7 mouse cellular contexts compared by ENCODE assay signal in the genomic region with DNA sequence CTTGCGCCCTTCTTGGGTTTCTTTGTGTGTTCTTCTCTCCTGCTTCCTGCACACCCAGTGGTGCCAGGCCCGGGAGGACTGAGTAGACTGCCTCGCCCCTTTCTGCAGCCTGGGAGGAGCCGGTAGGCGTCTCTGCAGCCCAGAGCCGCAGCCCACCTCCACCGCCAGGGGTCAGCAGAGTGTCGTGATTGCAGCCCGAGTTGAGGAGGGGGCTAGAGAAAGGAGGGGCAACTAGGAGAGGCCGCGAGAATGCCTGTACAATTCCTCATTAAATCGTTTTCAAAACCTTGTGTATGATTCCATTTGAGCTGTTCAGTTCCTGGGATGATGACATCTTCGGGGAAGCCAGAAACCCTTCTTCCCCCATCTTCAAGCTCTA. TPM values are rescaled to one million over a fixed set of nuclear protein-coding genes. Genes with fewer than 3 reads are reported as not detected.
DNase-seq lines count a peak whose midpoint lies in the region; ATAC-seq lines count a peak whose summit lies in the region.

No protein-coding gene starts in this region.

- 2% methylated on average over 13 of the region's 13 CpGs for WGBS in midbrain, embryonic 10.5 days

- peak; percentile 98 for DNase-seq in embryo, embryonic 10.5 days (ENCODE audit: low spot score)
- DNase-seq in gastrocnemius, postnatal 14 days, result peak; percentile 92
- peak; percentile 89 to 90 for DNase-seq in left cerebral cortex, postnatal 36 days (ENCODE audit: low spot score in 2 of 2)
- DNase-seq in midbrain, embryonic 10.5 days (ENCODE audit: low spot score), result peak; percentile 98
- peak; percentile 99 for DNase-seq in right cerebral cortex, postnatal 4 days

- peak; percentile 63 for ATAC-seq in activated CD4-positive, CD25-positive, alpha-beta regulatory T cell, adult 4 months
- peak; percentile 73 for ATAC-seq in inflammation-experienced regulatory T-cells, adult 6 months

- H3K4me3 ChIP-seq in midbrain, embryonic 10.5 days, result peak overlapping the region; percentile 81

- no peaks in the 10 kb centered on the region for H3K9me3 ChIP-seq in midbrain, embryonic 10.5 days (replicated peaks)

- intact Hi-C loops in gastrocnemius, postnatal 14 days (cut with DNase I; ENCODE audit: low total_unique reads), result no loop called here
- intact Hi-C loops in left cerebral cortex, postnatal 36 days (cut with DNase I), result no loop called here

- H3K36me3 ChIP-seq in midbrain, embryonic 10.5 days, result 0 out of 2 replicates have a peak, but pooled peaks cover 3% of the 10 kb centered on the region

- 0 out of 2 replicates have a peak, but pooled peaks cover 9% of the 10 kb centered on the region for H3K27me3 ChIP-seq in midbrain, embryonic 10.5 days (ENCODE audit: low read depth, poor library complexity, severe bottlenecking)

- peak overlapping the region; percentile 93 for H3K27ac ChIP-seq in midbrain, embryonic 10.5 days (replicated peaks)

- H3K4me1 ChIP-seq in midbrain, embryonic 10.5 days, result peaks cover 92% of the 10 kb centered on the region

RNA-seq across cellular contexts. Expression of a gene that starts 1.6 kb away (rescaled TPM):
- polyA plus RNA-seq in activated CD4-positive, CD25-positive, alpha-beta regulatory T cell, adult 4 months (2017; shearing (Covaris generic)), result 1 to 10 TPM in 1 of 2 experiments, under 1 TPM in 1; 0.93 to 1.2 TPM
- total RNA-seq in gastrocnemius, postnatal 14 days (2021), result 1 to 10 TPM; 5.7 to 6.3 TPM
- 1 to 10 TPM in 1 of 3 experiments, under 1 TPM in 2; 0.39 to 1.6 (median 0.91) TPM for polyA plus RNA-seq in inflammation-experienced regulatory T-cells, adult 6 months (2017; shearing (Covaris generic))
- total RNA-seq in left cerebral cortex, postnatal 36 days (2021), result 10 to 100 TPM; 84.9 to 99.0 TPM
- polyA plus RNA-seq in midbrain, embryonic 10.5 days (2016; fragmentation: Nextera tagmentation; extraction: Ambion mirVana), result 7.4 and 11.8 TPM in 2 replicates

RNA-seq across cellular contexts. Expression of a gene that starts 2.2 kb away (rescaled TPM):
- 1 to 10 TPM; 8.6 to 9.2 TPM for polyA plus RNA-seq in activated CD4-positive, CD25-positive, alpha-beta regulatory T cell, adult 4 months (2017; shearing (Covaris generic))
- 10 to 100 TPM; 23.0 to 25.9 TPM for total RNA-seq in gastrocnemius, postnatal 14 days (2021)
- 10 to 100 TPM in 2 of 3 experiments, 1 to 10 TPM in 1; 9.4 to 13.7 (median 11.0) TPM for polyA plus RNA-seq in inflammation-experienced regulatory T-cells, adult 6 months (2017; shearing (Covaris generic))
- 100 to 1,000 TPM; 277 to 296 TPM for total RNA-seq in left cerebral cortex, postnatal 36 days (2021)
- 10.9 and 11.7 TPM in 2 replicates for polyA plus RNA-seq in midbrain, embryonic 10.5 days (2016; fragmentation: Nextera tagmentation; extraction: Ambion mirVana)

RNA-seq across cellular contexts. Expression of a gene that starts 23.8 kb away (rescaled TPM):
- polyA plus RNA-seq in activated CD4-positive, CD25-positive, alpha-beta regulatory T cell, adult 4 months (2017; shearing (Covaris generic)), result 1 to 10 TPM; 2.3 to 2.6 TPM
- under 1 TPM; 0.45 to 0.53 TPM for total RNA-seq in gastrocnemius, postnatal 14 days (2021)
- polyA plus RNA-seq in inflammation-experienced regulatory T-cells, adult 6 months (2017; shearing (Covaris generic)), result 1 to 10 TPM in 2 of 3 experiments, under 1 TPM in 1; 0.88 to 3.8 (median 3.5) TPM
- total RNA-seq in left cerebral cortex, postnatal 36 days (2021), result 1 to 10 TPM; 1.2 to 1.3 TPM
- 3.9 and 4.2 TPM in 2 replicates for polyA plus RNA-seq in midbrain, embryonic 10.5 days (2016; fragmentation: Nextera tagmentation; extraction: Ambion mirVana)

RNA-seq across cellular contexts. Expression of a gene that starts 24.7 kb away (rescaled TPM):
- 10 to 100 TPM in 1 of 2 experiments, 1 to 10 TPM in 1; 9.8 to 11.2 TPM for polyA plus RNA-seq in activated CD4-positive, CD25-positive, alpha-beta regulatory T cell, adult 4 months (2017; shearing (Covaris generic))
- total RNA-seq in gastrocnemius, postnatal 14 days (2021), result 1 to 10 TPM; 6.0 to 6.3 TPM
- 10 to 100 TPM in 1 of 3 experiments, 1 to 10 TPM in 2; 8.5 to 14.3 (median 8.7) TPM for polyA plus RNA-seq in inflammation-experienced regulatory T-cells, adult 6 months (2017; shearing (Covaris generic))
- total RNA-seq in left cerebral cortex, postnatal 36 days (2021), result 1 to 10 TPM; 3.9 to 4.6 TPM
- 31.3 and 36.5 TPM in 2 replicates for polyA plus RNA-seq in midbrain, embryonic 10.5 days (2016; fragmentation: Nextera tagmentation; extraction: Ambion mirVana)

RNA-seq across cellular contexts. Expression of a gene that starts 27.9 kb away (rescaled TPM):
- polyA plus RNA-seq in activated CD4-positive, CD25-positive, alpha-beta regulatory T cell, adult 4 months (2017; shearing (Covaris generic)), result 1 to 10 TPM in 1 of 2 experiments, under 1 TPM in 1; 0.85 to 1.6 TPM
- total RNA-seq in gastrocnemius, postnatal 14 days (2021), result not detected
- polyA plus RNA-seq in inflammation-experienced regulatory T-cells, adult 6 months (2017; shearing (Covaris generic)), result 1 to 10 TPM in 1 of 3 experiments, under 1 TPM in 2; 0.33 to 1.6 (median 0.74) TPM
- not detected for total RNA-seq in left cerebral cortex, postnatal 36 days (2021)
- 0.12 TPM in 1 of 2 replicates, not detected in the other for polyA plus RNA-seq in midbrain, embryonic 10.5 days (2016; fragmentation: Nextera tagmentation; extraction: Ambion mirVana)

Comparison
In these comparisons a context has a peak if more than half of its experiments do, and no peak if none do; other contexts are left out.
1. Peak in every context shown above with its lines: DNase-seq, ATAC-seq, H3K4me3 ChIP-seq and H3K27ac ChIP-seq.